Mouse (Mus musculus) forebrain, embryonic 12.5 days (tissue): ENCODE results near the gene Tbl2. TPM values are rescaled to one million over a fixed set of nuclear protein-coding genes. Genes with fewer than 3 reads are reported as not detected.

Experiments
- ATAC-seq: fragments of 200-750 bp; cut with Nextera tagmentation; 2 replicates; pipeline ENCODE4 v1.8.0; 2017; ENCODE audit warnings: moderate TSS enrichment; ENCODE audit not compliant: low FRiP score
- H3K27ac ChIP-seq: fragments of 300-500 bp; sonication (generic); 2 replicates; pipeline ENCODE4 v1.5.1; 2016; ENCODE audit warnings: mild to moderate bottlenecking
- H3K27me3 ChIP-seq: fragments of 300-500 bp; sonication (generic); 2 replicates; pipeline ENCODE4 v1.6.1; 2016; ENCODE audit warnings: mild to moderate bottlenecking
- H3K36me3 ChIP-seq: fragments of 300-500 bp; sonication (generic); replicated peaks from 2 replicates; pipeline ENCODE4 v1.6.1; 2016; ENCODE audit warnings: mild to moderate bottlenecking
- H3K4me1 ChIP-seq: fragments of 300-500 bp; sonication (generic); 2 replicates; pipeline ENCODE4 v1.6.1; 2016
- H3K4me2 ChIP-seq: fragments of 300-500 bp; sonication (generic); 2 replicates; pipeline ENCODE4 v1.6.1; 2016; ENCODE audit warnings: mild to moderate bottlenecking, moderate library complexity
- H3K4me3 ChIP-seq: fragments of 300-500 bp; sonication (generic); replicated peaks from 2 replicates; pipeline ENCODE4 v1.5.1; 2016; ENCODE audit warnings: mild to moderate bottlenecking
- H3K9ac ChIP-seq: fragments of 300-500 bp; sonication (generic); 2 replicates; pipeline ENCODE4 v1.6.1; 2016; ENCODE audit warnings: mild to moderate bottlenecking
- H3K9me3 ChIP-seq: fragments of 300-500 bp; sonication (generic); 2 replicates; pipeline ENCODE4 v1.6.1; 2016
- WGBS: fragments of 180-500 bp; shearing (Covaris S2); methylation state at CpG from one replicate; pipeline ENCODE4 v1.1.7; 2016; 5-methylcytosine and 5-hydroxymethylcytosine counted together
- polyA plus RNA-seq: library from polyadenylated mRNA; unstranded; fragments of >200 nt; fragmentation: Nextera tagmentation; extraction: Ambion mirVana; gene quantifications from 2 replicates; pipeline ENCODE4 v1.2.1, GENCODE M21; 2016

The Tbl2 gene
- polyA plus RNA-seq, 1 experiment from 2014 or later: 27.5 TPM

GRCm38 (mm10) chr5:135120753-135121152 is 28.7 kb upstream of the Tbl2 start:
- Histone ChIP-seq H3K4me2 (no peak overlapping the region), H3K27ac (no peak overlapping the region), H3K9ac (no peak overlapping the region), H3K36me3 (no peaks in the 10 kb centered on the region), H3K27me3 (peaks cover 17% of the 10 kb centered on the region), H3K4me1 (0 out of 2 replicates have a peak, but pooled peaks cover 3% of the 10 kb centered on the region), H3K9me3 (no peaks in the 10 kb centered on the region), H3K4me3 (no peak overlapping the region)
- WGBS: 66% methylated on average over 4 of the region's 4 CpGs
- ATAC-seq: no peak

- Histone ChIP-seq H3K4me2 (no peak overlapping the region), H3K9me3 (no peaks in the 10 kb centered on the region), H3K27ac (no peak overlapping the region), H3K4me1 (no peaks in the 10 kb centered on the region), H3K4me3 (no peak overlapping the region), H3K9ac (no peak overlapping the region), H3K27me3 (peaks cover 21% of the 10 kb centered on the region), H3K36me3 (no peaks in the 10 kb centered on the region)
- 60% methylated on average over 6 of the region's 6 CpGs for WGBS
- ATAC-seq: no peak
Measured at GRCm38 (mm10) chr5:135126121-135126520, 23.3 kb upstream of the Tbl2 start.

- 73% methylated on average over 6 of the region's 6 CpGs for WGBS
- H3K9me3 ChIP-seq: no peaks in the 10 kb centered on the region
- H3K9ac ChIP-seq: no peak overlapping the region
- H3K4me2 ChIP-seq: no peak overlapping the region
- no peaks in the 10 kb centered on the region for H3K4me1 ChIP-seq
- H3K27me3 ChIP-seq: peaks cover 21% of the 10 kb centered on the region
- H3K4me3 ChIP-seq: no peak overlapping the region
- H3K27ac ChIP-seq: no peak overlapping the region
- no peaks in the 10 kb centered on the region for H3K36me3 ChIP-seq
- ATAC-seq: no peak
Measured at GRCm38 (mm10) chr5:135127669-135128068, 21.8 kb upstream of the Tbl2 start.

GRCm38 (mm10) chr5:135129747-135130146 is 19.7 kb upstream of the Tbl2 start:
- ATAC-seq: no peak
- WGBS: 93% methylated on average over 4 of the region's 4 CpGs

GRCm38 (mm10) chr5:135133736-135134405 is 15.6 kb upstream of the Tbl2 start:
- Histone ChIP-seq H3K27me3 (peaks cover 66% of the 10 kb centered on the region), H3K9me3 (no peaks in the 10 kb centered on the region), H3K4me1 (peaks cover 9% of the 10 kb centered on the region), H3K9ac (no peak overlapping the region), H3K4me3 (peak overlapping the region; percentile 19), H3K36me3 (no peaks in the 10 kb centered on the region), H3K4me2 (peak overlapping the region; percentile 41), H3K27ac (no peak overlapping the region)
- no peak for ATAC-seq
- WGBS: 4% methylated on average over 26 of the region's 26 CpGs

More at GRCm38 (mm10) chr5:135129747-135130146, 19.7 kb upstream of the Tbl2 start:
- Histone ChIP-seq H3K36me3 (no peaks in the 10 kb centered on the region), H3K4me2 (no peak overlapping the region), H3K9me3 (no peaks in the 10 kb centered on the region), H3K9ac (no peak overlapping the region), H3K4me3 (no peak overlapping the region), H3K27me3 (peaks cover 39% of the 10 kb centered on the region), H3K4me1 (peaks cover 9% of the 10 kb centered on the region), H3K27ac (no peak overlapping the region)

- no peak overlapping the region for H3K27ac ChIP-seq
- H3K4me2 ChIP-seq: peak overlapping the region; percentile 41
- H3K4me1 ChIP-seq: peaks cover 9% of the 10 kb centered on the region
- peaks cover 66% of the 10 kb centered on the region for H3K27me3 ChIP-seq
- H3K4me3 ChIP-seq: peak overlapping the region; percentile 19
- no peak overlapping the region for H3K9ac ChIP-seq
- no peaks in the 10 kb centered on the region for H3K9me3 ChIP-seq
- no peaks in the 10 kb centered on the region for H3K36me3 ChIP-seq
- ATAC-seq: no peak
- 3% methylated on average over 8 of the region's 8 CpGs for WGBS
Measured at GRCm38 (mm10) chr5:135134534-135134933, 14.9 kb upstream of the Tbl2 start.

GRCm38 (mm10) chr5:135139881-135140280 is 9.6 kb upstream of the Tbl2 start:
- WGBS: 80% methylated on average over 2 of the region's 2 CpGs
- Histone ChIP-seq H3K4me3 (no peak overlapping the region), H3K36me3 (no peaks in the 10 kb centered on the region), H3K27ac (no peak overlapping the region), H3K4me2 (no peak overlapping the region), H3K9ac (no peak overlapping the region), H3K4me1 (no peaks in the 10 kb centered on the region), H3K9me3 (no peaks in the 10 kb centered on the region), H3K27me3 (peaks cover 28% of the 10 kb centered on the region)
- ATAC-seq: no peak

GRCm38 (mm10) chr5:135144469-135144868 is 5.0 kb upstream of the Tbl2 start:
- 58% methylated on average over 4 of the region's 4 CpGs for WGBS
- Histone ChIP-seq H3K36me3 (no peaks in the 10 kb centered on the region), H3K4me2 (no peak overlapping the region), H3K4me3 (no peak overlapping the region), H3K9ac (no peak overlapping the region), H3K4me1 (peaks cover 11% of the 10 kb centered on the region), H3K9me3 (no peaks in the 10 kb centered on the region), H3K27me3 (no peaks in the 10 kb centered on the region), H3K27ac (no peak overlapping the region)
- ATAC-seq: no peak

GRCm38 (mm10) chr5:135145532-135145931 is 3.9 kb upstream of the Tbl2 start:
- H3K9me3 ChIP-seq: no peaks in the 10 kb centered on the region
- H3K4me2 ChIP-seq: no peak overlapping the region
- H3K4me1 ChIP-seq: peaks cover 14% of the 10 kb centered on the region
- H3K27ac ChIP-seq: no peak overlapping the region
- WGBS: 84% methylated on average over 3 of the region's 3 CpGs
- no peaks in the 10 kb centered on the region for H3K27me3 ChIP-seq
- no peak overlapping the region for H3K4me3 ChIP-seq
- H3K36me3 ChIP-seq: no peaks in the 10 kb centered on the region
- no peak overlapping the region for H3K9ac ChIP-seq
- ATAC-seq: no peak

GRCm38 (mm10) chr5:135145955-135146354 is 3.5 kb upstream of the Tbl2 start:
- H3K27ac ChIP-seq: no peak overlapping the region
- ATAC-seq: no peak
- no peaks in the 10 kb centered on the region for H3K27me3 ChIP-seq
- peaks cover 15% of the 10 kb centered on the region for H3K4me1 ChIP-seq
- no peak overlapping the region for H3K4me2 ChIP-seq
- no peak overlapping the region for H3K9ac ChIP-seq
- no peaks in the 10 kb centered on the region for H3K36me3 ChIP-seq
- H3K9me3 ChIP-seq: no peaks in the 10 kb centered on the region
- no peak overlapping the region for H3K4me3 ChIP-seq

- peak overlapping the region; percentile 88 for H3K27ac ChIP-seq
- peak overlapping the region; percentile 66 for H3K4me2 ChIP-seq
- no peaks in the 10 kb centered on the region for H3K9me3 ChIP-seq
- no peak for ATAC-seq
- H3K4me1 ChIP-seq: peaks cover 15% of the 10 kb centered on the region
- H3K9ac ChIP-seq: peak overlapping the region; percentile 59
- under 1% methylated on average over 13 of the region's 13 CpGs for WGBS
- peak overlapping the region; percentile 70 for H3K4me3 ChIP-seq
- no peaks in the 10 kb centered on the region for H3K27me3 ChIP-seq
- peaks cover 12% of the 10 kb centered on the region for H3K36me3 ChIP-seq
Measured at GRCm38 (mm10) chr5:135148715-135149052, 773 bp upstream of the Tbl2 start.

- peak; percentile 9; the same call in 1 of the 2 replicates for ATAC-seq
- no peaks in the 10 kb centered on the region for H3K9me3 ChIP-seq
- H3K27me3 ChIP-seq: no peaks in the 10 kb centered on the region
- H3K9ac ChIP-seq: peak overlapping the region; percentile 78
- WGBS: under 1% methylated on average over 23 of the region's 23 CpGs
- H3K4me3 ChIP-seq: peak overlapping the region; percentile 70
- H3K4me1 ChIP-seq: peaks cover 15% of the 10 kb centered on the region
- H3K27ac ChIP-seq: peak overlapping the region; percentile 88
- H3K4me2 ChIP-seq: peak overlapping the region; percentile 66
- H3K36me3 ChIP-seq: peaks cover 23% of the 10 kb centered on the region
Measured at GRCm38 (mm10) chr5:135149820-135150178, 342 bp downstream of the Tbl2 start.

GRCm38 (mm10) chr5:135156496-135156895 is 7.0 kb downstream of the Tbl2 start:
- 94% methylated on average over 4 of the region's 4 CpGs for WGBS
- no peak for ATAC-seq
- Histone ChIP-seq H3K4me3 (no peak overlapping the region), H3K4me2 (no peak overlapping the region), H3K9me3 (no peaks in the 10 kb centered on the region), H3K27me3 (no peaks in the 10 kb centered on the region), H3K4me1 (no peaks in the 10 kb centered on the region), H3K9ac (no peak overlapping the region), H3K36me3 (peaks cover 88% of the 10 kb centered on the region), H3K27ac (no peak overlapping the region)
